Mouse (Mus musculus): ENCODE measurements at regions not wholly inside any gene's neighbourhood (a gene's known extent, or its start where the extent isn't known, plus 50 kb on each side); places are given as distances from the start of the nearest gene placed in this dataset.

GRCm38 (mm10) chr13:16586286-16586685, 574.6 kb downstream of the Inhba start:
- TF ChIP-seq CTCF (IDR thresholded peaks at IDR 0.05; ENCODE audit: low read depth), result no peak
- TF ChIP-seq EP300 (optimal IDR thresholded peaks at IDR 0.05), result no peak

All from stomach, postnatal 0 days (tissue).